Mouse (Mus musculus): Measurements from ENCODE around the gene Tspan11. TPM values are rescaled to one million over a fixed set of nuclear protein-coding genes. Genes with fewer than 3 reads are reported as not detected.

Tspan11 gene
- polyA plus RNA-seq, 2 experiments: 18.5 to 19.8 TPM

- no peak overlapping the region for H3K27ac ChIP-seq (replicated peaks; ENCODE audit: low read depth, low read length)
- no peaks in the 10 kb centered on the region for H3K4me1 ChIP-seq (ENCODE audit: control insufficient read depth, insufficient read depth, low read length)
- no peaks in the 10 kb centered on the region for H3K36me3 ChIP-seq (ENCODE audit: control insufficient read depth, insufficient read depth, low read length)
- no peak overlapping the region for H3K4me2 ChIP-seq (replicated peaks; ENCODE audit: low read depth, low read length, severe bottlenecking)
- no peaks in the 10 kb centered on the region for H3K9me3 ChIP-seq (ENCODE audit: control insufficient read depth, low read length)
- no peak for ATAC-seq (ENCODE audit: low FRiP score, low read depth)
- 91% methylated on average over 3 of the region's 3 CpGs for WGBS
- no peak for DNase-seq (ENCODE audit: low spot score)
- H3K27me3 ChIP-seq (ENCODE audit: control insufficient read depth, insufficient read depth, low read length): no peaks in the 10 kb centered on the region
- no peak overlapping the region for H3K4me3 ChIP-seq (replicated peaks; ENCODE audit: low read length)
- TF ChIP-seq POLR2A (IDR thresholded peaks at IDR 0.05; ENCODE audit: borderline replicate concordance, extremely low read depth, insufficient read depth, insufficient read length): no peak
- no peak overlapping the region for H3K9ac ChIP-seq (ENCODE audit: low read depth, low read length, severe bottlenecking)
Measured at GRCm38 (mm10) chr6:127896425-127896824, 9.0 kb downstream of the Tspan11 start.

GRCm38 (mm10) chr6:127897342-127897741, 10.0 kb downstream of the Tspan11 start:
- Histone ChIP-seq H3K4me2 (replicated peaks; ENCODE audit: low read depth, low read length, severe bottlenecking) (no peak overlapping the region), H3K9ac (ENCODE audit: low read depth, low read length, severe bottlenecking) (no peak overlapping the region), H3K27ac (replicated peaks; ENCODE audit: low read depth, low read length) (no peak overlapping the region), H3K27me3 (ENCODE audit: control insufficient read depth, insufficient read depth, low read length) (no peaks in the 10 kb centered on the region), H3K4me3 (replicated peaks; ENCODE audit: low read length) (no peak overlapping the region), H3K9me3 (ENCODE audit: control insufficient read depth, low read length) (no peaks in the 10 kb centered on the region), H3K4me1 (ENCODE audit: control insufficient read depth, insufficient read depth, low read length) (no peaks in the 10 kb centered on the region), H3K36me3 (ENCODE audit: control insufficient read depth, insufficient read depth, low read length) (no peaks in the 10 kb centered on the region)
- no peak for TF ChIP-seq POLR2A (IDR thresholded peaks at IDR 0.05; ENCODE audit: borderline replicate concordance, extremely low read depth, insufficient read depth, insufficient read length)
- DNase-seq (ENCODE audit: low spot score): no peak
- no peak for ATAC-seq (ENCODE audit: low FRiP score, low read depth)
- whole genome bisulfite sequencing: 95% methylated on average over 3 of the region's 3 CpGs

DNA sequence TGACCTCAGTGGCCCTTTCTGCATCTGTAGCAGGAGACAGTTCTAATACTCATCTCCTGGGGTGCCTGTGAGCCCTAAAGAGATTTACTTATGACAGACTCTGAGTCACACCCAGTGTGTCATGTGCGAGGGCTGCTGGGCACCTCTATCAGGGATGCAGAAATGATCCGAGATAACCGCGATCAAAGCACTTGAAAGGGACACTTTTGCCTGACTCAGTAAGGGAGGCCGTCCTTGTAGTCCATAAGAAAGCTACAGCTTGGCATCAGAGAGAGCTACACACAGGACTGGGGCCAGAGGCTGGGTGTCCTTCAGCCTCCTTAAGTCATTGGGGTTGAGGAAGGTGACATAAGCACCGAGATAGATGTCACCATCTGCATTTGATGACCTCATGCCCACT, 12.7 kb downstream of the Tspan11 start:
- Histone ChIP-seq H3K27me3 (ENCODE audit: control insufficient read depth, insufficient read depth, low read length) (no peaks in the 10 kb centered on the region), H3K4me2 (replicated peaks; ENCODE audit: low read depth, low read length, severe bottlenecking) (no peak overlapping the region), H3K9ac (ENCODE audit: low read depth, low read length, severe bottlenecking) (no peak overlapping the region), H3K36me3 (ENCODE audit: control insufficient read depth, insufficient read depth, low read length) (no peaks in the 10 kb centered on the region; the same call in 1 of the 2 replicates), H3K27ac (replicated peaks; ENCODE audit: low read depth, low read length) (no peak overlapping the region), H3K4me3 (replicated peaks; ENCODE audit: low read length) (no peak overlapping the region), H3K9me3 (ENCODE audit: control insufficient read depth, low read length) (no peaks in the 10 kb centered on the region), H3K4me1 (ENCODE audit: control insufficient read depth, insufficient read depth, low read length) (no peaks in the 10 kb centered on the region)
- DNase-seq (ENCODE audit: low spot score): no peak
- TF ChIP-seq POLR2A (IDR thresholded peaks at IDR 0.05; ENCODE audit: borderline replicate concordance, extremely low read depth, insufficient read depth, insufficient read length): no peak
- 88% methylated on average over 6 of the region's 6 CpGs for WGBS
- no peak for ATAC-seq (ENCODE audit: low FRiP score, low read depth)

GRCm38 (mm10) chr6:127901261-127901660, 13.9 kb downstream of the Tspan11 start:
- no peaks in the 10 kb centered on the region; the same call in 1 of the 2 replicates for H3K36me3 ChIP-seq (ENCODE audit: control insufficient read depth, insufficient read depth, low read length)
- no peak overlapping the region for H3K4me2 ChIP-seq (replicated peaks; ENCODE audit: low read depth, low read length, severe bottlenecking)
- H3K4me3 ChIP-seq (replicated peaks; ENCODE audit: low read length): no peak overlapping the region
- no peak for ATAC-seq (ENCODE audit: low FRiP score, low read depth)
- H3K9me3 ChIP-seq (ENCODE audit: control insufficient read depth, low read length): no peaks in the 10 kb centered on the region
- 70% methylated on average over 3 of the region's 3 CpGs for WGBS
- no peak for DNase-seq (ENCODE audit: low spot score)
- H3K4me1 ChIP-seq (ENCODE audit: control insufficient read depth, insufficient read depth, low read length): no peaks in the 10 kb centered on the region
- no peak overlapping the region for H3K27ac ChIP-seq (replicated peaks; ENCODE audit: low read depth, low read length)
- no peaks in the 10 kb centered on the region for H3K27me3 ChIP-seq (ENCODE audit: control insufficient read depth, insufficient read depth, low read length)
- H3K9ac ChIP-seq (ENCODE audit: low read depth, low read length, severe bottlenecking): no peak overlapping the region
- TF ChIP-seq POLR2A (IDR thresholded peaks at IDR 0.05; ENCODE audit: borderline replicate concordance, extremely low read depth, insufficient read depth, insufficient read length): no peak

DNA sequence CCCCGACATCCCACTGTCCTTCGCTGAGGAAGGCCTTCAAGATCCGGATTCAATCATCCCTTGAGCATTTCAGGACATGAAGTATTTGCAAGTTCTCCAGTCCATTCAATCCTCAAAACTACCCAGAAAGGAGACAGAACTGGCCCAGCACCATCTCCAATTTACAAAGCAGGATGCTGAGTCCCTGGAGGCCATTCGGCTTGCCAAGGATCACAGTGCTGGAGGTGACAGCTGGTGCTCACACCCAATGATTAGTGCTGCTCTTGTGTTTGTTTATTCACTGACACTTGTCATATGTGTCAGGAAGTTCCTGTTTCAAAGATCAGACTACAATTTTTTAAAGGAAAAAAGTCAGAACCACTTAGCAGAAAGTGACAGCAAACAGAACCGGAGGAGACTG, 14.3 kb downstream of the Tspan11 start:
- H3K27me3 ChIP-seq (ENCODE audit: control insufficient read depth, insufficient read depth, low read length): no peaks in the 10 kb centered on the region
- no peaks in the 10 kb centered on the region for H3K9me3 ChIP-seq (ENCODE audit: control insufficient read depth, low read length)
- no peaks in the 10 kb centered on the region; the same call in 1 of the 2 replicates for H3K36me3 ChIP-seq (ENCODE audit: control insufficient read depth, insufficient read depth, low read length)
- H3K27ac ChIP-seq (replicated peaks; ENCODE audit: low read depth, low read length): no peak overlapping the region
- WGBS: 82% methylated on average over 5 of the region's 5 CpGs
- TF ChIP-seq POLR2A (IDR thresholded peaks at IDR 0.05; ENCODE audit: borderline replicate concordance, extremely low read depth, insufficient read depth, insufficient read length): no peak
- no peak overlapping the region for H3K4me3 ChIP-seq (replicated peaks; ENCODE audit: low read length)
- ATAC-seq (ENCODE audit: low FRiP score, low read depth): no peak
- no peaks in the 10 kb centered on the region for H3K4me1 ChIP-seq (ENCODE audit: control insufficient read depth, insufficient read depth, low read length)
- H3K9ac ChIP-seq (ENCODE audit: low read depth, low read length, severe bottlenecking): no peak overlapping the region
- no peak for DNase-seq (ENCODE audit: low spot score)
- no peak overlapping the region for H3K4me2 ChIP-seq (replicated peaks; ENCODE audit: low read depth, low read length, severe bottlenecking)

DNA sequence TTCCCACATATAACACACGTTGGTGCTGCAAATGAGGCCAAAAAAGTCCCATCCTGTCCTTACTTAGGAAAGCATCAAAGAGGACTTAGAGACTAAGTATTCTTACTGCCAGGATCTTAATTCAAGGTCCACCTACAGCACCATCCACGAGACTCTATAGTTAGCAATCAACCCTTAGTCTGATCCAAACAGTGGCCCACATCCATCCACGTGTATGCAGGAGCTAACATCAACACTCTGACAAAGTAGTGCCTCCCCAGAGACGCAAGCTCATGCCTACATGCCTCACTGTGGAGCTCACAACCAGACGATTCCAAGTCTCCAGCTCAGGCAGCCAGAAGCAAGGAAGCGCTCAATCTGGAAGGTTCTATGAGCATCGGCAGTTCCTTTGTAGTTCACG, 15.2 kb downstream of the Tspan11 start:
- no peak overlapping the region for H3K9ac ChIP-seq (ENCODE audit: low read depth, low read length, severe bottlenecking)
- no peaks in the 10 kb centered on the region for H3K9me3 ChIP-seq (ENCODE audit: control insufficient read depth, low read length)
- no peak overlapping the region for H3K4me3 ChIP-seq (replicated peaks; ENCODE audit: low read length)
- DNase-seq (ENCODE audit: low spot score) (no peak), ATAC-seq (ENCODE audit: low FRiP score, low read depth) (no peak)
- no peaks in the 10 kb centered on the region for H3K4me1 ChIP-seq (ENCODE audit: control insufficient read depth, insufficient read depth, low read length)
- WGBS: 88% methylated on average over 8 of the region's 8 CpGs
- no peak overlapping the region for H3K27ac ChIP-seq (replicated peaks; ENCODE audit: low read depth, low read length)
- no peaks in the 10 kb centered on the region for H3K27me3 ChIP-seq (ENCODE audit: control insufficient read depth, insufficient read depth, low read length)
- no peak overlapping the region for H3K4me2 ChIP-seq (replicated peaks; ENCODE audit: low read depth, low read length, severe bottlenecking)
- no peaks in the 10 kb centered on the region; the same call in 1 of the 2 replicates for H3K36me3 ChIP-seq (ENCODE audit: control insufficient read depth, insufficient read depth, low read length)
- TF ChIP-seq POLR2A (IDR thresholded peaks at IDR 0.05; ENCODE audit: borderline replicate concordance, extremely low read depth, insufficient read depth, insufficient read length): no peak

All from limb, embryonic 14.5 days (tissue).